Mouse (Mus musculus) cortical plate, adult 2 months (tissue): Measurements from ENCODE around the gene Mycbp. TPM values are rescaled to one million over a fixed set of nuclear protein-coding genes. Genes with fewer than 3 reads are reported as not detected.

ENCODE experiments used
- H3K27ac ChIP-seq: fragments of 200-500 bp; 2 replicates; pipeline ENCODE4 v1.5.1; 2012; ENCODE audit warnings: low read length, control low read depth, inconsistent platforms; ENCODE audit not compliant: insufficient read depth
- H3K4me1 ChIP-seq: fragments of 200-500 bp; 2 replicates; pipeline ENCODE4 v1.6.1; 2011; ENCODE audit warnings: low read length; ENCODE audit not compliant: control insufficient read depth, insufficient read depth
- H3K4me3 ChIP-seq: fragments of 200-500 bp; 2 replicates; pipeline ENCODE4 v1.5.1; 2011; ENCODE audit warnings: mild to moderate bottlenecking, low read length, control low read depth; ENCODE audit not compliant: insufficient read depth
- CTCF ChIP-seq: fragments of 200-500 bp; IDR thresholded peaks from 2 replicates; pipeline ENCODE4 v1.5.1; 2011; ENCODE audit warnings: mild to moderate bottlenecking, control low read depth, low read length; ENCODE audit not compliant: insufficient read depth; ENCODE audit errors: extremely low read depth
- POLR2A ChIP-seq: fragments of 200-500 bp; IDR thresholded peaks from 2 replicates; pipeline ENCODE4 v1.6.1; 2011; ENCODE audit warnings: mild to moderate bottlenecking, low read length, control low read depth; ENCODE audit not compliant: insufficient read depth; ENCODE audit errors: extremely low read depth
- polyA plus RNA-seq: library from polyadenylated mRNA; depleted of rRNA; stranded (reverse); fragments of >200 nt; gene quantifications from 2 replicates; pipeline ENCODE4 v1.2.3, GENCODE M21; 2012

Mycbp gene
- polyA plus RNA-seq, 1 experiment: 17.1 TPM

DNA sequence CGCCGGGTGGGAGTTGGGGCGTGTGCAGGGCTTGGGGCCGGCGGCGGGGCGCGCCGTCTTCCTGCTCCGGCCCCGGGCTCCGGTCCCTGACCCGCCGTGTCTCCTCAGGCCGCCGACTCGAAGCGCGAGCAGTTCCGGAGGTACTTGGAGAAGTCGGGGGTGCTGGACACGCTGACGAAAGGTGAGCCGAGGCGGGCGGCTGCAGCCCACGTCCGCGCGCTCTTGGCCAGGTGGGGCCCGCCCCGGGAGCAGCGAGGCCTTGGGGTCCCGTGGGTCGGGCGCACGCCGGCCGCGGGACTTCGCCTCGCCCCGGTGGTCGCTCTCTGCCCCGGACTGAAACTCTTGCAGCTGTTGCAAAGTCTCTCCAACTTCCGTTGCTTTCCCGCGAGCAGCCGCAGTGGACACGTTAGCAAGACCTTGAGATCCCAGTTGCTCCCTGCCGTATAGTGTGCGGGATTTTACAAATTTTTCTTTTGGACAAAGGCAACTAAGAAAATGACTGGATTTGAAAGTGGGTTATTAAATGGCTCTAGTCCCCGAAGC is 565 bp downstream of the Mycbp start:
- no peak overlapping the region for H3K27ac ChIP-seq
- TF ChIP-seq POLR2A: no peak
- TF ChIP-seq CTCF: no peak
- H3K4me1 ChIP-seq: no peaks in the 10 kb centered on the region
- H3K4me3 ChIP-seq: peak overlapping the region; percentile 49

DNA sequence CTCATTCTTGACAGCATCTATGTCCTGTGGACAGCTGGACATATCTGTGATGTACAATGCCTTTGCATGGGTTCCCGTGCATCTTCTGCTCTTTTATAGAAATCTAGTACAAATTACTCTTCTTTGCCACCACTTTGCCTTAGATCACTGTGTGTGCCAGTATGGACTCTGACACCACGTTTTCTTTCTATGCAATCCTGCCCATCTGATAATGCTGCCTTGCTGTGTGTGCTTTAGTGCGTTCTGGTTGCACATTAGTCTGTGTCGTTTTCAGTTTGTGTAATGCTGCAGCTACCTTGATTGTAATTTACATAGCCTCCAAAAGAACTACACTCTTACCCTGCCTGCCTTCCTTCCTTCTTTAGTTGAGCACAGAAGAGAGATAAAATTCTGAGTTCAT is 6.9 kb downstream of the Mycbp start:
- Histone ChIP-seq H3K27ac (no peak overlapping the region), H3K4me1 (no peaks in the 10 kb centered on the region; the same call in 1 of the 2 replicates), H3K4me3 (no peak overlapping the region)
- TF ChIP-seq CTCF: no peak
- TF ChIP-seq POLR2A: no peak

DNA sequence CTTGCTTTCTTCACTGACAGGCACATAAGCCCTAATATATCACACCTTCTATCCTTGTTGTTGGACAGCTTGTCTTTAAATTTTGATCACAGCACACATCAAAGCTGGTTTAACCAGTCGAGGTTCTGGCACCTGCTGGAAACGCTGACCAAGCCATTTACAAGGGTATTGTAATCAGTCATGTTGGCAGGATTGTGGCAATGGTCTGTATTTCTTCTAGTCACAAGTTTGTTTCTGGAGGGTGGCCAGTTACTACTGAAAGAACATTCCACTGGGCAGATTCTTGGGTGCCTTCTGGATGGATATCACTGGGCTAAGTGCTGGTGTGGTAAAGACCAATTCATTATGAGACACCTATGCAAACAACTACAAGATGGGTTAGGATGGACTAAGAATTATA is 7.8 kb downstream of the Mycbp start:
- no peaks in the 10 kb centered on the region; the same call in 1 of the 2 replicates for H3K4me1 ChIP-seq
- TF ChIP-seq POLR2A (no peak), CTCF (no peak)
- H3K4me3 ChIP-seq: no peak overlapping the region
- H3K27ac ChIP-seq: no peak overlapping the region

DNA sequence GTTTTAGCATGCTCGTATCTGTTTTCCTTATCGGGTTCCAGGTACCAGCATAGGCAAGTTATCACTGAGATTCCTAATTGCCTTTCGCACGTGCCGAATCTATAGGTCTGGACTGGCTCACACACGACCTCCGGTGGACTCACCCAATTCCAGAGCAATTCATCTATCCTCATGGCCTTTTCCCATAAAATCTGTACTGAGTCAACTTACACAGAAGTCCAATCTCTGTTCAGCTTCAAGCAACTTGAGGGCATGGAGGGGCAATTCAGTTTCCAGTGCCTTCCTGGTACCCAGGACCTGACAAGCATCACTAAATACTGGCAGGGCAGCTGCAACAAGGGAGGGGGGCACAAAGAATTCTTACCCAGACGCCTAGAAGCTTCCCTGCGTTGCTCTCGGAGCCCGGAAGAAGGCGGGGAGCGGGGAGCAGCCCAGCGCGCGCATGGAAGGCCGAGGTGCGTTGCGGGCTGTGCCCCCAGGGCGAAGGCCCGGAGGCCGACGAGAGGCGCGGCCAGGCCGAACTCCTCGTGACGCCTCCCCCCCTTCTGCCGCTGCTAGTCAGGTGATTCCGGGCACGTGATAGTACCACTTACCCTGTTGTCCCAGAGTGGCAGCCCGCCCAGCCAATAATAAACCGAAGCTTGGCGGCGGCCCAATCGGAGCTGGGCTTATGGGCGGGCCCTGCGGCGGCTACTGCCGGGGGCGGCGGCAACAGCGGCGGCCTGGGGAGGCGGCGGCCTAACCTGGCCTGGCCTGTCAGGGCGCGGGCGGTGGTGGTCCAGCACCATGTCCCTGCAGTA is 12.3 kb downstream of the Mycbp start, which contains the start of gene Rragc:
Gene Rragc (plus strand): TSS at position 699 of the 800 bp plus-strand sequence.
- no peak for TF ChIP-seq CTCF
- TF ChIP-seq POLR2A: peak; percentile 60; the same call in 1 of the 2 replicates
- peak within 1 kb of the TSS; percentile 76 for H3K4me3 ChIP-seq
- peak within 1 kb of the TSS; percentile 95 for H3K27ac ChIP-seq
- peaks cover 3% of the 10 kb centered on the region; the same call in 1 of the 2 replicates for H3K4me1 ChIP-seq

DNA sequence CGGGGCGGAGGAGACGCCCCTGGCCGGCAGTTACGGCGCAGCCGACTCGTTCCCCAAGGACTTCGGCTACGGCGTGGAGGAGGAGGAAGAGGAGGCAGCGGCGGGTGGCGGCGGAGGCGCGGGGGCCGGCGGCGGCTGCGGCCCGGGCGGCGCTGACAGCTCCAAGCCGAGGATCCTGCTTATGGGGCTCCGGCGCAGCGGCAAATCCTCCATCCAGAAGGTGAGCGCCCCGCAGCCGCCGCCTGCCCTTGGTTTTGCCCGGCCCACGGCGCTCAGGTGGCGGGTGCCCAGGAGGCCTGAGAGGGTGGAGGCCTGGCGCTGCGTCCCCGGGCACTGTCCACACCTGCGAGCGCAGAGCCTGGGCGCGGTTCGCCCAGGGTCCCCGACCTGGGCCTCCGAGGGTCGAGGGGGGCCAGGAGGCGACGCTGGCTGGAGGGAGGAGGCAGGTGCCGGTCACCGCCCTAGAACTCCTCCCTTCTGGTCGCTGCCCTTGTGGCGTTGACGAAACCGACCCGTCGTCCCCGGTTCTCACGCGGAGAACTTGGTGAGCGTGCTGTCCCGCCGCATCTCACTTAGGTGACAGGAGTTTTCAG is 13.0 kb downstream of the Mycbp start, which contains the start of gene 4930535I16Rik:
Gene 4930535I16Rik (minus strand): TSS at position 475 of the 593 bp plus-strand sequence.
- no peak for TF ChIP-seq POLR2A
- no peak for TF ChIP-seq CTCF
- peak within 1 kb of the TSS; percentile 76 for H3K4me3 ChIP-seq
- H3K4me1 ChIP-seq: peaks cover 3% of the 10 kb centered on the region; the same call in 1 of the 2 replicates
- peak within 1 kb of the TSS; percentile 95 for H3K27ac ChIP-seq

DNA sequence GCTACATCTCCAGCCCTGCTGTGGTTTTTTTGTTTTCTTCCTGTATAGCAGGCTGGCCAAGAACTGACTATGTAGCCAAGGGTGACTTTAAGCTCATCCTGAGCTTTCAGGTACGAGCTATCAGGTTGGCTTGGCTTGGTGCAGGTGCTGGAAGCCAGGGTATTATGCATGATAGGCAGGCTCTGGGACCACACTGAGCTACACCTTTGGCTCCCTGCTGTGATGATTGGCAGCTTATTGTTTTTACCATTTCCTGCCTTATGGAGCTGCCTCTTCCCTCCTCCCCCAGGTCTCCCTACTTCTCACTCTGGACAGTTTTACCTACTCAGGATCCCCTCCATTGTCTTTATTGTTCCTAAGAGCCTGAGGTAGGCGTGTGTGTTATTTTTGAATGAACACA is 14.2 kb downstream of the Mycbp start:
- H3K4me3 ChIP-seq: peak overlapping the region; percentile 76; the same call in 1 of the 2 replicates
- TF ChIP-seq CTCF (no peak), POLR2A (no peak)

DNA sequence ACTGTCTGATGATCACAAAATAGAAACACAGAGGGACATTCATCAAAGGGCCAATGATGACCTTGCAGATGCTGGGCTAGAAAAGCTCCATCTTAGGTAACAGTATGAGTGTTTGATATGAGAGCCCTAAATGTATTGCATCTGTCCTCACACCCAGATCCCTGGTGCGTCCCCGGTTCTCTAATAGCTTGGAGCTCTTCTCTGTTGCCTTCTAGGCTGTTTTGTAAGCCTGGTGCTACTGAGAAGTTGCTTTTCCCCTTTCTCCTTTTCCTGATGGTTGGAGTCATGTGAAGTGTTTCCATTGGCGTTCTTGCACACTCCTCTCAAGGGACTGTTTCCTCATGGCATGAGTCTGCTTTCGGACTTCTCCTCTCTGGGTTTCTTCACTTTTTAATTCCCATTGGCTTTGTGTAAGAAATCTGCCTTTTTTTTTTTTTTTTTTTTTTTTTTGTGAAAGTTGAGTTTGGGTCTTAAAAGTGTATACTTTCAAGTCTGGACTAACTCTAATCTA is 16.5 kb downstream of the Mycbp start:
- no peak overlapping the region for H3K4me3 ChIP-seq
- no peak overlapping the region for H3K27ac ChIP-seq
- TF ChIP-seq POLR2A (no peak), CTCF (no peak)
- H3K4me1 ChIP-seq: peaks cover 3% of the 10 kb centered on the region; the same call in 1 of the 2 replicates

More for the DNA sequence above, 14.2 kb downstream of the Mycbp start:
- Histone ChIP-seq H3K27ac (no peak overlapping the region), H3K4me1 (peaks cover 3% of the 10 kb centered on the region; the same call in 1 of the 2 replicates)

DNA sequence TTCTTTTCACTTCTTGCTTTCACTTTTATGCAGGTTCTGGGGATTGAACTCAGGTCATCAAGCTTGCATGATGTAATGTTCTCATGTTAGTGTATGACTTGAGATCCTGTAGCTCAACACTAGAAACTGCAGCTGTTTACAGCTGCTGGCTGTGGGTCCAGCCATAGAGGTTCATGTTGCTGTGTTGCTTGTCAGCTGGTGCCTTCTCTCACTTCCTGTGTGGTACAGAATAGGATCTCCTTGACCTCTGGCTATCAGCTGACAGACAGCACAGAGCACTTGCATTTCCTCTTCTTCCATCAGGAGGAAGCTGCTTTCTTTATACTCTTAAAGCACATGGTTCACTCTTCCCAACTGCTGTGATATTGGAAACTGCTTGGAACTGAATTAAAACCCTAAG is 23.3 kb downstream of the Mycbp start:
- Histone ChIP-seq H3K4me3 (no peak overlapping the region), H3K4me1 (no peaks in the 10 kb centered on the region), H3K27ac (no peak overlapping the region)
- TF ChIP-seq CTCF (no peak), POLR2A (no peak)

DNA sequence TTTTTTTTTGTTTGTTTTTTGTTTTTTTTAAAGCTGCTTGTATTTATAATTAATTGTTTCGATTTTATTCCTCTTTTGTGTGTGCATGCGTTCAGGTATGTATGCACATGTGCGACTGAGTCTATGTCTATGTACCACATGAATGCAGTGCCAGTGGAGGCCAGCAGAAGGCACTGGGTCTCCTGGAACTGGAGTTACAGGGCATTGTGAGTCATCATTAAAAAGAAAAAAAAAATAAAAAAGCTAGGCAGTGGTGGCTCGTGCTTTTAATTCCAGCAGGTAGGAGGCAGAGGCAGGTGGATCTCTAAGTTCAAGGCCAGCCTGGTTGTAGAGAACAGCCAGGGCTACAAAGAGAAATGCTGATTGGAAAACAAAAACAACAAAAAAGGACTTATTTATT is 25.4 kb downstream of the Mycbp start:
- TF ChIP-seq CTCF (no peak), POLR2A (no peak)
- H3K4me1 ChIP-seq: no peaks in the 10 kb centered on the region
- H3K27ac ChIP-seq: no peak overlapping the region
- no peak overlapping the region for H3K4me3 ChIP-seq
